Mouse (Mus musculus): ENCODE results near the gene Prpf8. TPM values are rescaled to one million over a fixed set of nuclear protein-coding genes. Genes with fewer than 3 reads are reported as not detected.

Gene Prpf8
- total RNA-seq, 2 experiments from 2014 or later: 131 to 139 TPM

DNA sequence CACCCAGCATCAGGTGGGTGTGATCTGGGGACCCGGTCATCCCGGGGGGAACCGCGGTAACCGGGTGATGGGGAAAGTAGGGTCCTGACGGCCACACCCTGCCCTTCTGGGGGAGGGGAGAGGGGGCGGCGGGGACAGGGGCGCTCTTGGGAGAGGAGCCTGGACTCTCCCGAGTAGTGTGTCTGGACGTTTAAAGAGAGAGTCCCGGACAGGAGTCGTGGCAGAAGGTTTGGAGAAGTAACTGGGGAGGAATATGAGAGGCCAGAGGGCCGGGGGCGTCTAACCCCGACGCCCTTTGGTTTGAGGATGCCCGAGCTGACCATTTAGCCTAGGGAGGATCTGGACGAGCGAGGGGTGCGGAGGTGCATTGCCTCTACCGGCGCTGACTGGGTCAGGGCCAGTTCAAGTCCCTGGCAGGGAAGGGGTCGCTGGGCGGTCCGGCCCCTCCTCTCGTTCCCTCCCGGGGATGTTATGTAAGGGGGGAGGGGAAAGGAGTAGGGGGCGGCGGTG is 24.8 kb upstream of the Prpf8 start:
- DNase-seq (ENCODE audit: low spot score in 2 of 2): no peak
- Histone ChIP-seq H3K4me3 (peak overlapping the region; percentile 81), H3K27ac (peak overlapping the region; percentile 97)
- TF ChIP-seq CTCF (conservative IDR thresholded peaks at IDR 0.05): no peak

DNA sequence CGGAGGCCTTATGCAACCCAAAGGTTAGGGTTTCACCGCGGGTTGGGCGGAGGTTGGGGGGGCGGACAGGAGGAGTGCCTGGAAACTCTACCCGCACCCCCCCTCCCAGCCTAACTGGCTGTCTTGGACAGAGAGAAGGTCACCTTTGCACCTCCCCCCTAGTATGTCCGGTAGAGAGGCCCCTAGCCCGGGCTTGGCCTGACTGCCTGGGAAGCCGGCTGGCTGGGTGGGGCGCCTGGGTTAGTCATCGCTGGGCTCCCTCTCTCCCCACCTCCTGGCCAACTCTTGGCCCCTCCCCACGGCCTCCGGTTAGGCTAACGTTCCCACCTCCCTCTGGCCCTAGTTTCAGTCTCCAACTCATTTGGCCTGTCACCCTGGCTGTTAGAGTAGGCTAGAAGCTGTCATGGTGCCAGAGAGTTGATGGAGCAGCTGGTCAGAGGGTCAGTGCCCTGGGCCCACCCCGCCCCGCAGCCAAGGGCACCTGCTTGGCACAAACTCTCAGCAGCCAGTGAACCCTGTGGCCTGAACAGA is 24.3 kb upstream of the Prpf8 start:
- peak overlapping the region; percentile 97 for H3K27ac ChIP-seq
- peak in 1 of 2 experiments; percentile 44 for DNase-seq (ENCODE audit: low spot score in 2 of 2)

DNA sequence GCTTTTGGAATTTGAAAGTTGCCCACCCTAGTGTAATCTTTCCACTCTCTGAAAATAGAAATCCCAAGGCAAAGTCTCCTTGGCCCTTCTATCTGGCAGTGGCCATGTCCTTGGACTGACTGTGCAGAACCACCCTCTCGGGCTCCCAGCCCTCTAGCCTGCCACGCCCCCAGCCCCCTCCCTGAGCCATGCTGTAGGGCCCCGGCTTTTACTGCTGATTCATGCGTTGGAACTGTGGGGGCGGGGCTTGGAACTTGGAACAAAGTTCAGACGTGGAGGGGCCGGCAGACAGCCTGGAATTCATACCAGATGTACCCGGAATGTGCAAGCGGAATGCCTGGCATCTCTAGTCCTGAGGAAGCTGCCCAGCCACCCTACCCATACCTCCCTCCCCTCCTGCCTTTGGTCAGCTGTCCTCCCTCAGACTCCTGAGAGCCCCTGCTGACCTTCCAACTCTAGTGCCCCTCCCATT is 23.7 kb upstream of the Prpf8 start:
- H3K27ac ChIP-seq: peak overlapping the region; percentile 97
- DNase-seq (ENCODE audit: low spot score in 2 of 2): peak; percentile 47 to 56
- H3K4me3 ChIP-seq: peak overlapping the region; percentile 81
- TF ChIP-seq CTCF (conservative IDR thresholded peaks at IDR 0.05): no peak

More for the DNA sequence above, 24.3 kb upstream of the Prpf8 start:
- peak overlapping the region; percentile 81 for H3K4me3 ChIP-seq
- no peak for TF ChIP-seq CTCF (conservative IDR thresholded peaks at IDR 0.05)

DNA sequence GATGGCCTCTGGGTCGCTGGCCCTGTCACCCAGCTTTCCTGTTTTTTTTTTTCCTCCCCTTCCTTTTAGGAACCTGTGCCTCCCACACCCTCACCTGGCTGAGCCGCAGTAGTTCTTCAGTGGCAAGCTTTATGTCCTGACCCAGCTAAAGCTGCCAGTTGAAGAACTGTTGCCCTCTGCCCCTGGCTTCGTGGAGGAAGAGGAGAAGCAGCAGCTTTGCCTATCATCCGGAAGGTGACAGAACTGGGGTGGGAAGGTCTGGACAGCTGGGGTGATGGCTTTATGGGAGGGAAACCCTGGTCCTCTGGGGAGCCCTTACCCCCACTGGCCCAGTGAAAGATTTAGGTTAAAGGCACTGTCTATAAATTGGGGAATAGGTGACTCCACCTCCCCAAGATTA is 23.0 kb upstream of the Prpf8 start:
- DNase-seq (ENCODE audit: low spot score in 2 of 2): no peak
- no peak for TF ChIP-seq CTCF (conservative IDR thresholded peaks at IDR 0.05)
- peak overlapping the region; percentile 23; the same call in 1 of the 2 replicates for H3K27ac ChIP-seq
- no peak overlapping the region; the same call in 1 of the 2 replicates for H3K4me3 ChIP-seq

DNA sequence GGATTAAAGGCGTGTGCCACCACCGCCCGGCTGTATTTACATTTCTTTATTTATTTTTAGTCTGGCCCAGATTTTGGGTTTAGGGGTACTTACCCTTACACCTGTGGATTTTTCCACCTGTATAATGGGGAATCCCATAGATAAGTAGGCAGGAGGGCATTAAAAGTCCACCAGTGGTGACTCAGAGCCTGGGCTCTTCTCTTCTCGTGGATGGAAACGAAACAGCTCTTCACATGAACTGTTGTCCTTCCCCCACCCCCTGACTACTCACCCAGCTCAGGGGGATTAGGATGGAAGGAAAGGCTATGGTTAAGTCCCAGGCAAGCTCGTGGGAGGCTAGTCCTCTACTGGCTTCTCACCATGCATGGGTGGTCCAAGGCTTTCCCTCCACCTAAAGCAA is 22.2 kb upstream of the Prpf8 start:
- no peak for TF ChIP-seq CTCF (conservative IDR thresholded peaks at IDR 0.05)
- H3K27ac ChIP-seq: no peak overlapping the region
- DNase-seq (ENCODE audit: low spot score in 2 of 2): no peak
- H3K4me3 ChIP-seq: no peak overlapping the region

DNA sequence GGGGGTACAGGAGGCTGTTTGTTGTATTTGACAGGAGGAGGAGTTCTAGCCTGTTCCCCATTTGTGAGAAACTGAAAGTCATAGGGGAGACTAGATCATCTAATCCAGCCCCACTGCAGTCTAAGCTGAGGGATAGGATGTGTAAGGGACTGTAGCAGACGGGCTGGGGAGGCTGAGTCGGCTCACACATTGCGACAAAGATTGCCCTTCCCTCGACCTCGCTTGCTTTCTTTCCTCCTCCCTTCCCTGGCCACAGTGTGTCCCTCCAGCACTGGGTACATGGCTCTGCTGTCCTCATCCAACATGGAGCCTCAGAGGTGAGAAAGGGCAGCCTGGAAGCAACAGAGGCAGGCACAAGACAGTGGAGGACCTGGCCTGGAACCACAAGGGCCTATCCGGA is 21.6 kb upstream of the Prpf8 start:
- no peak for TF ChIP-seq CTCF (conservative IDR thresholded peaks at IDR 0.05)
- Histone ChIP-seq H3K4me3 (no peak overlapping the region), H3K27ac (no peak overlapping the region)
- no peak for DNase-seq (ENCODE audit: low spot score in 2 of 2)

DNA sequence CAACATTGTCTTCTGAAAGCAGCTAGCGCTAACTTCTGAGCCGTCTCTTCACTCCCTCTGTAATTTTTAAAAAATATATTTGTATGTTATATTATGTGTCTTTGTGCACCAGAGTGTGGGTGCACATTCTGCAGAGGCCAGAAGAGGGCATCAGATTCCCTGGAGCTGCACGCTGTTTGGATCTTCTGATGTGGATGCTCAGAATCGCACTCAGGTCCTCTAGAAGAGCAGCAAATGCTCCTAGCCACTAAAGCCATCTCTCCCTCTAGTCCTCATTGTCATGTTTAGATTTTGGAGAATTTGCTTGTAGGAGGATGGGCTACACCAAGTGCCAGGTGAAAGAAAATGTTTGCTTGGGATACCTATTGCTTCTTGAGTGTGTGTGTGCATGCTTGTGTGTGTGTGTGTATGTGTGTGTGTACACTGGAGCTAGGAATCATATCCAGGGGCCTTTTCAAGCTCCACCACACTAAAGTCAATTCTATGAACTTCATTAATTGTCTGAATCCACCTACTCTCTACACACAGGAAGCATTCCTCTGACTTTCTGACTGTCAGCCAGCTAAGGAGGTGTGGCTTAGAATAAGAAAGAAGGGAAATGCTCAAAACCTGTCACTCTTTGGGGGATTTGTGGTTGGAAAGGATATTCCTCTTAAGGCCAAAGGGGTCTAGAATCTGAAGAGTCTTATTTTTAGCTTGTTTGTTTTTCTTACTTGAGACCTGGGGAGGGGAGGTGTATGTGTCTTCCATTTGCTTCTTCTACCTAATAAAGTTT is 19.7 kb upstream of the Prpf8 start:
- H3K4me3 ChIP-seq: no peak overlapping the region
- TF ChIP-seq CTCF (conservative IDR thresholded peaks at IDR 0.05): peak; percentile 59
- H3K27ac ChIP-seq: no peak overlapping the region
- no peak for DNase-seq (ENCODE audit: low spot score in 2 of 2)

DNA sequence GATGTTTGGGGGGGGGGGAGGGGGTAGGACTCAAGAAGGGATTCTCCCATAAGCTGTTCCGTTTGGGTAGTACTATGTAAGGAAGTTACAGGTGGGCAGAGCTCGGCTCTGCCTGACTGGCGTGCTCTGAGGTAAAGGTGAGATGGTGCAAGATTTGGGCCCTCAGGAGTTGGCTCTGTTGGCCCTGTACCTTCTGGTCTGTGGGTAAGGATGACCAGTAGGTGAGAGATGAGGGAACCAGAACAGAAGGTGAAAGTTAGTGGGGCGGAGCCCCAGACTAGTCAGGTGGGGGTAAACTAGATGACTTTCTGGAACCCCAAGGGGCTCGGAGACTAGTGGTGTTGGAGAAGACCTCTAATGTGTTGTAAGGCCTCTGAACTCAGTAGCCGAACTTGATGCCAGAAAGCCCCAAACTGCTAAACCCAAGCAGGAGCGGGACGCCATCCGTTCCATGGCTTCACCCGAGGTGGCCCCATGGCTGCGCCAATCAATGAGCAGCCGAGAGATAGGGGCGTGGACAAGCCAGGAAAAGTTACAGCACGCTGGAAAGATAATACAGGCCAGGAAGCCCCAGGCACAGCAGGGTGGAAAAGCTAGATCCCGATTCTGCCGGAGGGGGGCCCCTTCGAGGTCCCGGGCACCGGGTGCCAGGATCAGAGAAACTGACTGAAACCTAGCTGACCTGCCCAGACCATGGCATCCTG is 19.0 kb upstream of the Prpf8 start:
- no peak for DNase-seq (ENCODE audit: low spot score in 2 of 2)
- peak overlapping the region; percentile 40 for H3K4me3 ChIP-seq
- TF ChIP-seq CTCF (conservative IDR thresholded peaks at IDR 0.05): 0 out of 2 replicates have a peak, but pooled peaks have one; percentile 18
- no peak overlapping the region for H3K27ac ChIP-seq

DNA sequence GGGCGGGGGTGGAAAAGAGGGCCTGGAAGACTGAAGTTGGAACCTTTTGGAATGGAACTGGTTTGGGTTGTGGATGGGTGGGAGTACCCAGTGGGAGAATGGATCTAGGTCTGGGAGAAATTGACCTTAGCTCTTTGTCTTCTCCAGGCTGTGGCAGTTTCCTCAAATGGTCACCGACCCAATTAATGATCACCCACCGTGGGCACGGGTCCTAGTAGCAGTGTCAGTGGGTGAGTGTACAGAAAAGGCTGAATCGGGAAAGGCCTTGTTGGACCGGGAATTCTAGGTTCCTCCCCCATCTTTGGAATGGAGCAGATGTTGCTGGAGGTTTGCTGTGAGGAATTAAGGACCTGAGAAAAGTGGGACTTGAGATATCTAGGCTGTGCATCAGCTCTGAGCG is 18.2 kb upstream of the Prpf8 start:
- Histone ChIP-seq H3K4me3 (peak overlapping the region; percentile 40; the same call in 1 of the 2 replicates), H3K27ac (no peak overlapping the region)
- DNase-seq (ENCODE audit: low spot score in 2 of 2): no peak
- TF ChIP-seq CTCF (conservative IDR thresholded peaks at IDR 0.05): no peak

DNA sequence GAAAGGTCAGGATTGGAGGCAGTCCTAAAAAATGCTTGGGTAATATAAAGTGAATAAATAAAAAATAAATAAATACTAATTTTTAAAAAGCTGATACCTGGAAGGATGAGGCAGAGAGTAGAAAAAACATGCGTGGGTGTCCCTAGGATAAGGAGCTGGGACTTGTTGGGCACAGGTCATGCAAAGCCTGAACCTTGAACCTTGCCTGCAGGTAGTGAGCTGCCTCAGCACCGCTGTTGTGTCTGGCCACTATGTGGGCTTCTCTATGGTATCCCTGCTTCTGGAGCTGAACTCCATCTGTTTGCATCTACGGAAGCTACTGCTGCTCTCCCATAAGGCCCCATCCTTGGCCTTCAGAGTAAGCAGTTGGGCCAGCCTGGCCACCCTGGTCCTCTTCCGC is 17.4 kb upstream of the Prpf8 start:
- no peak overlapping the region for H3K27ac ChIP-seq
- no peak for TF ChIP-seq CTCF (conservative IDR thresholded peaks at IDR 0.05)
- no peak for DNase-seq (ENCODE audit: low spot score in 2 of 2)

DNA sequence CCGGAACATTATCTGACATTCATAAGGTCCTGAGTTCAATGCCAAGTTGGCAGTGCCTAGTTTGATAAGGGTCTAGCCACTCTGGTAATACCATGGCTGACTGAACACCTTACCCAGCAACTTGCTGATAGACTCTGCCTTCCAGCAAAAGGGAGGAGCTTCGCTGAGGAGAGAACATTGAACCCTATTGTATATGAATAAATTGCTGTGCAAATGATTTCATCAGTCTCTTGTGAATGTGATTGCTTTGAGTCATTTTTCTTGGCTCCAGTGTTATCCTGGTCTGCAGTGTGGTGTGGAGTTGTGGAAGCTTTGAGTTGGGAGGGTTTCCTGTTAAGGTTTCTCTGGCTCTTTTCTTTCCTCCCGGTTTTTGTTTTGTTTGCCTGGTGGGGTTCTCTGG is 15.9 kb upstream of the Prpf8 start:
- no peak for DNase-seq (ENCODE audit: low spot score in 2 of 2)
- H3K27ac ChIP-seq: no peak overlapping the region
- no peak for TF ChIP-seq CTCF (conservative IDR thresholded peaks at IDR 0.05)

More for the DNA sequence above, 17.4 kb upstream of the Prpf8 start:
- H3K4me3 ChIP-seq: no peak overlapping the region

DNA sequence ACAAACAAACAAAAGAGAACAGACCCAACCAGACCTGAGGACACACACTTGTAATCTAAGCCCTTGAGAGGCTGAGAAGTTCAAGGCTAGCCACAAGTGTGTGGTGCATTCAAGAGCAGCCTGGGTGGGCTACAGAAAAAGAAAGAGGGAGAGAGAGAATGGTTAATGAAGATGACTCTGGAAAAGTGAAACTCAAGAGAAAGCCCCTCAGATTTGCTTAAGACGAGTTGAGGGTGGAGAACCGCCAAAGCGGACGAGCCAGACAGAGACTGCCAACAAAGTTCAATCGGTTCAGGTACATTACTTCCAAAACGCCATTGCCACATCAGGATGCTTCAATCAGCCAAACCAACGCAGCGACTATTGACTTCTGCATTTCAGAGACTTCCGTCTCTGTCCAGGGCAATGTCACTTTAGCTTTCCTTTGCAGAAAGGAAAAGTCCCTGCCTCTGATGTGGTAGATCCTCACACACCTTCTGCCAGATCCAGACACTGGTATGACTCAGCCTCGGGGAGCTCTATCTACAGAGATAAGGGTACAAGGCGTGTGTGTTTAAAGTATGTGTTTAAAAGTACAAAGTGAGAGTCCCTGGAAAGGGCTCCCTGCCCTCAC is 14.0 kb upstream of the Prpf8 start:
- no peak for DNase-seq (ENCODE audit: low spot score in 2 of 2)
- H3K27ac ChIP-seq: no peak overlapping the region
- no peak for TF ChIP-seq CTCF (conservative IDR thresholded peaks at IDR 0.05)
- no peak overlapping the region for H3K4me3 ChIP-seq

More for the DNA sequence above, 15.9 kb upstream of the Prpf8 start:
- no peak overlapping the region for H3K4me3 ChIP-seq

DNA sequence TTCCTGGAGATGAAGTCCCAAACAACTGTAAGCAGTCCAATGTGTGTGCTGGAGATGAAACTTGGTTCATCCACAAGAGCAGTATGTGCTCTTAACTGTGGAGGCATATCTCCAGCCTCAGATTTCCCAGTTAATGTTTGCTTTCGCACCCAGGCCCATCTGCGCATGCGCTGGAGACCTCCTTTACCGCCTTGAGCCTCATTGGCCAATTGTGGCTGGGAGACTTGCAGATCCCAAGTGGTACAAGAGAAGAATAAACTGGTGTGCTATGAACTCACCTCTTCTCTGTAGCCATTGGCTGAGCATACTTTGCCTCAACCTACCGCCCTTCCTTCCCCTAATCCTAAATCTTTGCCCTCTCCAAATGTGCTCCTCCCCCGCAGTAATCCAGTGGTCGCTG is 13.2 kb upstream of the Prpf8 start:
- no peak for DNase-seq (ENCODE audit: low spot score in 2 of 2)
- TF ChIP-seq CTCF (conservative IDR thresholded peaks at IDR 0.05): no peak
- Histone ChIP-seq H3K27ac (no peak overlapping the region), H3K4me3 (no peak overlapping the region)

All from layer of hippocampus, adult 2 months (tissue).